Mouse (Mus musculus) effector memory CD4-positive, alpha-beta T cell, adult 5 months (primary cell): ENCODE measurements around the gene Spint3. TPM values are rescaled to one million over a fixed set of nuclear protein-coding genes. Genes with fewer than 3 reads are reported as not detected.

ENCODE experiments used
- polyA plus RNA-seq: library from polyadenylated mRNA; unstranded; fragments of 100-300 nt; shearing (Covaris generic); gene quantifications from one replicate; pipeline ENCODE4 v1.2.1, GENCODE M21; 2017

Spint3 gene
- not detected for polyA plus RNA-seq

DNA sequence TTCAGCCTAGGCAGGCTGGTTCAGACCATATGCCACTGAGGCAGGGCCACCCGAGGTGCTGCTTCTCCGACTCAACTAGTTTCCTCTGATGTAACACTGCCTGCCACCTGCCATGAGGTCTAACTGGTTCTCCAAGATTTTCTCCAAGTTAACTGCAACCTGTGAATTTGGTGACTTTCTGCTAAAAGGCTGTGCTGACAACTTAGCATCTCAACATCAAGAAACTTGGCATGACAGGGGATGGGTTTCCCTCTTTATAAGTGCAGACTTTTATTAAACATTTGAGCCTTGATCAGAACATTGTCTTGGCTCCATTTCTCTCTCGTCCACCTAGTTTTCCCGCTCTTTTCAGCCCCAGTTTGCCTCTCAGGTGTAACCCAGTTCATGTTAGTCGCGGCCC lies at the start of gene Spint3:
Spint3 (minus strand) TSS at position 101 of the 400 bp plus-strand sequence.

DNA sequence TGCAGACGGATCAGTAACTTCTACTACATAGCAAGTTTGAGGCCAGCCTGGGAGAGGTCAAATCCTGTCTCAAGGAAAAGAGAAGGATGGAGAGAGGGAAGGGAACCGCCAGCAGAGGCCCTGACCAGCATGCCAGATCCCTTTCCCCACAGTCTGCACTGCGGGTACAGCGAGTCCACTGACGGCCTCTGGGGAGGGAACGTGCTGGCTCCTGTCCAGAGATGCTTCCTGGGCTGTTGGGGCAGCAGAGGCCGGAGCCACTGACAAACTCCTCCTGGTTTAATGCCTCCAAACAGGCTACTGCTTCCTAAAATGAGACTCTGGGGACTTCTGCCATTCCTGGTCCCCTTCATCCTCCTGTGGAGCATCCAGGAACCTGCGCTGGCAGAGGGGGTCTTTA lies 40.2 kb upstream of the Spint3 start, which contains the start of the genes Wfdc6b and Wfdc8:
Wfdc6b (plus strand) TSS at position 52 of the 400 bp plus-strand sequence.
Wfdc8 (minus strand) TSS at position 156 of the 400 bp plus-strand sequence.

DNA sequence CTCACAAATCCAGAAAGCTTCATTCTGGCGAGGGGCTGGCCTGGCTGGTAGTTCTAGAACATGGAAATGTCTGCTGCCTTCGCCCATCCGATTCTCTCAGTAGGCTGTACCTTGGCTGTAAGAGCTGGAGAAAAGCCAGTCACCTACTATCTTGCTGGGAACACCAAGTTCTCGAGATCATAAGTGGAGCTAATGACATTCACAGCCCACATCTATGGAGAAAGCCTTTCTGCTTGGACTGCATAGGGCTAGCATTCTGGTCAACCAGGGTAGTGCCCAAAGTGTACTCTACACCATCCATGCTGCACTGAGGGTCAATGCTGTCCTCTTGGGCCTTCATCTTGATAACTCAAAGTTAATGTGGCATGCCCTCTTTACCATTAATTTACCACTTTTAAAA lies 20.2 kb upstream of the Spint3 start, which contains the start of gene Eppin:
Eppin (minus strand) TSS at position 101 of the 400 bp plus-strand sequence.

DNA sequence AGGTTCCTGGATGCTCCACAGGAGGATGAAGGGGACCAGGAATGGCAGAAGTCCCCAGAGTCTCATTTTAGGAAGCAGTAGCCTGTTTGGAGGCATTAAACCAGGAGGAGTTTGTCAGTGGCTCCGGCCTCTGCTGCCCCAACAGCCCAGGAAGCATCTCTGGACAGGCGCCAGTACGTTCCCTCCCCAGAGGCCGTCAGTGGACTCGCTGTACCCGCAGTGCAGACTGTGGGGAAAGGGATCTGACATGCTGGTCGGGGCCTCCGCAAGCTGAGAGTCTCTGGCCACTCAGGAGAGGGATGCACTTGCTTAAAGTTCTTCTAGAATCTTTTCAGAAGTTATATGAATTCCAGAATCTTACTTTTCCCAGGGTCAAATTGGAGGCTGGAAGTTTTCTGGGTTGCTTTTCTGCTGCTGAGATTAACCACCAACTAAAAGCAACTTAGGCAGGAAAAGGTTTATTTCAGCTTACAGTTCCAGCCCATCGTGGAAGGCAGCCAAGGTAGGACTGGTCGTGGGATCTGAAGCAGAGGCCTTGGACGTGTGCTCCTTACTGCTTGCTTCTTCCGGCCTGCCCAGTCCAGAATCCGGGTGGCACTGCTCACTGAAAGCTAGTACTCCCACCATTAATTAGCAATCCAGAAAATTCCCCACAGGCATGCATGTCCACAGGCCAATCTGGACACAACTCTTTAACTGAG lies 11.9 kb upstream of the Spint3 start, which contains the start of gene Wfdc6a:
Wfdc6a (minus strand) TSS at position 423 of the 701 bp plus-strand sequence.

DNA sequence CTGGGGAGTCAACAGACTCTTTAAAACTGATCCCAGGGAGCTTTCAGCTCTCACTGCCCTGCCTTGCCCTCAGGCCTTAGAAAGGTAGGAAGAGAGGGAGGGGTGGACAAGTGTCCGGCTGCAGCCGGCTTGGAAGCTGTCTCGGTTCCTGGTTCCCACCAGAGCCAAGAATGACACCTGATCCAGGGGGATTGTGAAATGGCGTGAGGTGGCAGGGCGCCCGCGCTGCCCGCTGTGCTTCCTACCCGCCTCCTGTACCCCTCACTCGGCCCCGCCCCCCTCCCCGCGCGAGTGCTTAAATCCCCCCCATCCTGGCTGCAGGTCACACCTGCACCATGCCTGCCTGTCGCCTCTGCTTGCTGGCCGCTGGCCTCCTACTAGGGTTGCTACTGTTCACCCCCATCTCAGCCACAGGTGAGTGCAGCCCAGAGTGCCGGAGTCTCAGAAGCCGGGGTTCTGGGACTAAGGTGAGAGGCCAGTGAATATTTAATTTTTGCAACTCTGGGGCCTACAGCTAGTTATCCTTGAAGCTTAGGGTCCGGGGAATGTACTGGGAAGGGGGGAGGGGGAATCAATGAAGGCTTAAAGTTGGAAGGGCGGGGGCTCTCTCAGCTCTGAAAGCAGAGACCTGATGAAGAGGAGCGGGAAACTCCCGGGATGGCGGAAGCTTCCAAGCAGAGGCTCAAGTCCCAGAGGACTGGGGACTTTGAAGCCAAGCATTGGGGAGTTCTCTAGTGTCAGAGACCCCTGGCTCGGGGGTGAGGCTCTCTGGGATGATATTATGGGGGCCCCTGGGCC lies 10.7 kb downstream of the Spint3 start, which contains the start of gene Wfdc2:
Wfdc2 (plus strand) TSS at position 23 of the 798 bp plus-strand sequence.

Other genes starting within 250 kb of the Spint3 start
- gene Svs5, start 240.7 kb downstream of the Spint3 start, polyA plus RNA-seq = not detected
- 9.0 TPM for gene Slpi, start 184.4 kb downstream of the Spint3 start, polyA plus RNA-seq
- gene Rbpjl, start 170.3 kb downstream of the Spint3 start, polyA plus RNA-seq = not detected
- gene Matn4, start 168.3 kb downstream of the Spint3 start, polyA plus RNA-seq = not detected
- gene Sdc4, start 129.6 kb downstream of the Spint3 start, polyA plus RNA-seq = 0.64 TPM
- gene Sys1, start 116.5 kb downstream of the Spint3 start, polyA plus RNA-seq = 81.1 TPM
- 6.5 TPM for gene Gm20458, start 112.5 kb downstream of the Spint3 start, polyA plus RNA-seq
- not detected for gene Trp53tg5, start 99.7 kb downstream of the Spint3 start, polyA plus RNA-seq
- gene Dbndd2, start 87.4 kb downstream of the Spint3 start, polyA plus RNA-seq = 2.6 TPM
- 16.2 TPM for gene Pigt, start 75.9 kb downstream of the Spint3 start, polyA plus RNA-seq
- not detected for gene Wfdc2, start 11.0 kb downstream of the Spint3 start, polyA plus RNA-seq
- gene Wfdc6a, start 12.0 kb upstream of the Spint3 start, polyA plus RNA-seq = not detected
- not detected for gene Eppin, start 20.1 kb upstream of the Spint3 start, polyA plus RNA-seq
- not detected for gene Wfdc6b, start 40.1 kb upstream of the Spint3 start, polyA plus RNA-seq
- gene Wfdc8, start 40.2 kb upstream of the Spint3 start, polyA plus RNA-seq = not detected
- gene Wfdc16, start 65.3 kb upstream of the Spint3 start, polyA plus RNA-seq = not detected
- not detected for gene Wfdc10, start 82.6 kb upstream of the Spint3 start, polyA plus RNA-seq
- not detected for gene Wfdc9, start 83.1 kb upstream of the Spint3 start, polyA plus RNA-seq
- gene Wfdc11, start 100.6 kb upstream of the Spint3 start, polyA plus RNA-seq = not detected
- gene Wfdc13, start 111.6 kb upstream of the Spint3 start, polyA plus RNA-seq = not detected
- gene Spint4, start 125.0 kb upstream of the Spint3 start, polyA plus RNA-seq = not detected
- gene Spint5, start 141.8 kb upstream of the Spint3 start, polyA plus RNA-seq = not detected
- gene Wfdc3, start 172.5 kb upstream of the Spint3 start, polyA plus RNA-seq = 0.31 TPM
- 53.3 TPM for gene Dnttip1, start 172.5 kb upstream of the Spint3 start, polyA plus RNA-seq
- gene Ube2c, start 196.4 kb upstream of the Spint3 start, polyA plus RNA-seq = 0.85 TPM
- not detected for gene Tnnc2, start 206.5 kb upstream of the Spint3 start, polyA plus RNA-seq
- gene Snx21, start 212.4 kb upstream of the Spint3 start, polyA plus RNA-seq = 3.2 TPM
- gene Acot8, start 231.4 kb upstream of the Spint3 start, polyA plus RNA-seq = 27.0 TPM
- gene Zswim3, start 231.6 kb upstream of the Spint3 start, polyA plus RNA-seq = 3.1 TPM
- gene Zswim1, start 249.2 kb upstream of the Spint3 start, polyA plus RNA-seq = 14.0 TPM